Mouse (Mus musculus) cerebellum, adult 2 months (tissue): Measurements from ENCODE around the gene Ankrd50. TPM values are rescaled to one million over a fixed set of nuclear protein-coding genes. Genes with fewer than 3 reads are reported as not detected.

Experiments
- DNase-seq, 2 experiments: peaks; one replicate each; pipeline ENCODE4 v3.0.0; 2021
- H3K27ac ChIP-seq: fragments of 200-500 bp; 2 replicates; pipeline ENCODE4 v1.5.1; 2012; ENCODE audit warnings: low read length, control low read depth, inconsistent platforms; ENCODE audit not compliant: insufficient read depth
- H3K27me3 ChIP-seq: fragments of 200-500 bp; 2 replicates; pipeline ENCODE4 v1.6.1; 2012; ENCODE audit warnings: inconsistent platforms, mild to moderate bottlenecking, low read length, moderate library complexity; ENCODE audit not compliant: control insufficient read depth, insufficient read depth
- H3K4me1 ChIP-seq: fragments of 200-500 bp; 2 replicates; pipeline ENCODE4 v1.6.1; 2011; ENCODE audit warnings: low read length; ENCODE audit not compliant: control insufficient read depth, insufficient read depth
- H3K4me3 ChIP-seq: fragments of 200-500 bp; replicated peaks from 2 replicates; pipeline ENCODE3; 2011; ENCODE audit warnings: mild to moderate bottlenecking, low read depth, low read length, control low read depth; ENCODE audit not compliant: insufficient read depth
- CTCF ChIP-seq: fragments of 200-500 bp; IDR thresholded peaks from 2 replicates; pipeline ENCODE4 v1.5.1; 2011; ENCODE audit warnings: low read depth, mild to moderate bottlenecking, control low read depth, low read length, moderate library complexity, borderline replicate concordance; ENCODE audit not compliant: insufficient read depth
- POLR2A ChIP-seq: fragments of 200-500 bp; IDR thresholded peaks from 2 replicates; pipeline ENCODE4 v1.6.1; 2011; ENCODE audit warnings: low read length, control low read depth, borderline replicate concordance; ENCODE audit not compliant: insufficient read depth
- WGBS: fragments of 180-500 bp; shearing (Covaris S2); methylation state at CpG from one replicate; pipeline ENCODE4 v1.1.7; 2018; 5-methylcytosine and 5-hydroxymethylcytosine counted together
- polyA plus RNA-seq: library from polyadenylated mRNA; depleted of rRNA; stranded (reverse); fragments of >200 nt; gene quantifications from 2 replicates; pipeline ENCODE4 v1.2.3, GENCODE M21; 2012

Ankrd50 gene
- polyA plus RNA-seq, 1 experiment = 39.5 TPM

GRCm38 (mm10) chr3:38436596-38436995, 48.0 kb downstream of the Ankrd50 start:
- no peak for TF ChIP-seq CTCF
- TF ChIP-seq POLR2A = no peak

GRCm38 (mm10) chr3:38435828-38436227, 48.8 kb downstream of the Ankrd50 start:
- WGBS = 92% methylated on average over 6 of the region's 6 CpGs
- H3K4me1 ChIP-seq = peaks cover 3% of the 10 kb centered on the region; the same call in 1 of the 2 replicates
- DNase-seq = no peak
- H3K4me3 ChIP-seq = no peak overlapping the region
- TF ChIP-seq POLR2A = no peak
- TF ChIP-seq CTCF = no peak
- H3K27me3 ChIP-seq = no peaks in the 10 kb centered on the region
- no peak overlapping the region for H3K27ac ChIP-seq

More at GRCm38 (mm10) chr3:38436596-38436995, 48.0 kb downstream of the Ankrd50 start:
- Histone ChIP-seq H3K4me1 (peaks cover 3% of the 10 kb centered on the region; the same call in 1 of the 2 replicates), H3K27ac (no peak overlapping the region), H3K27me3 (no peaks in the 10 kb centered on the region), H3K4me3 (no peak overlapping the region)
- DNase-seq = no peak
- WGBS = 92% methylated on average over 3 of the region's 3 CpGs

GRCm38 (mm10) chr3:38434486-38434885, 50.2 kb downstream of the Ankrd50 start:
- no peak overlapping the region for H3K4me3 ChIP-seq
- no peak overlapping the region for H3K27ac ChIP-seq
- peaks cover 3% of the 10 kb centered on the region; the same call in 1 of the 2 replicates for H3K4me1 ChIP-seq
- no peaks in the 10 kb centered on the region for H3K27me3 ChIP-seq
- WGBS = 99% methylated on average over 2 of the region's 2 CpGs
- no peak for DNase-seq
- no peak for TF ChIP-seq CTCF
- TF ChIP-seq POLR2A = no peak

GRCm38 (mm10) chr3:38433495-38434464, 50.9 kb downstream of the Ankrd50 start:
- 26% methylated on average over 11 of the region's 11 CpGs for WGBS
- H3K27ac ChIP-seq = no peak overlapping the region
- H3K4me3 ChIP-seq = no peak overlapping the region
- H3K4me1 ChIP-seq = peaks cover 3% of the 10 kb centered on the region; the same call in 1 of the 2 replicates
- no peaks in the 10 kb centered on the region for H3K27me3 ChIP-seq
- TF ChIP-seq POLR2A (no peak), CTCF (no peak)
- DNase-seq = no peak

- H3K27ac ChIP-seq = no peak overlapping the region
- H3K4me1 ChIP-seq = peaks cover 3% of the 10 kb centered on the region; the same call in 1 of the 2 replicates
- WGBS = 86% methylated on average over 5 of the region's 5 CpGs
- no peak for DNase-seq
- no peaks in the 10 kb centered on the region for H3K27me3 ChIP-seq
- TF ChIP-seq POLR2A (no peak), CTCF (no peak)
- no peak overlapping the region for H3K4me3 ChIP-seq
These were observed 53.2 kb downstream of the Ankrd50 start for GRCm38 (mm10) chr3:38431461-38431860.

- Histone ChIP-seq H3K27ac (no peak overlapping the region), H3K27me3 (no peaks in the 10 kb centered on the region), H3K4me1 (peaks cover 3% of the 10 kb centered on the region; the same call in 1 of the 2 replicates), H3K4me3 (no peak overlapping the region)
- WGBS = 67% methylated on average over 6 of the region's 6 CpGs
- no peak for TF ChIP-seq CTCF
- no peak for TF ChIP-seq POLR2A
- DNase-seq = no peak
These were observed 53.6 kb downstream of the Ankrd50 start for GRCm38 (mm10) chr3:38431042-38431441.

GRCm38 (mm10) chr3:38427200-38427599, 57.4 kb downstream of the Ankrd50 start:
- TF ChIP-seq POLR2A = no peak
- TF ChIP-seq CTCF = no peak
- no peak for DNase-seq
- 88% methylated on average over 1 of the region's 1 CpGs for WGBS
- no peak overlapping the region for H3K27ac ChIP-seq
- no peak overlapping the region for H3K4me3 ChIP-seq
- no peaks in the 10 kb centered on the region for H3K27me3 ChIP-seq
- H3K4me1 ChIP-seq = no peaks in the 10 kb centered on the region

- 81% methylated on average over 4 of the region's 4 CpGs for WGBS
- no peaks in the 10 kb centered on the region for H3K27me3 ChIP-seq
- no peak for DNase-seq
These were observed 60.7 kb downstream of the Ankrd50 start for GRCm38 (mm10) chr3:38423966-38424365.

More at GRCm38 (mm10) chr3:38423966-38424365, 60.7 kb downstream of the Ankrd50 start:
- no peak overlapping the region for H3K4me3 ChIP-seq
- no peaks in the 10 kb centered on the region for H3K4me1 ChIP-seq
- TF ChIP-seq POLR2A (no peak), CTCF (no peak)
- H3K27ac ChIP-seq = no peak overlapping the region
